Mouse (Mus musculus) liver, embryonic 14.5 days (tissue): ENCODE data around the gene Arl15. TPM values are rescaled to one million over a fixed set of nuclear protein-coding genes. Genes with fewer than 3 reads are reported as not detected.

Source experiments
- ATAC-seq: fragments of 200-750 bp; cut with Nextera tagmentation; 2 replicates; pipeline ENCODE4 v1.8.0; 2017; ENCODE audit warnings: moderate number of reproducible peaks, mild to moderate bottlenecking, moderate library complexity; ENCODE audit not compliant: insufficient read depth
- DNase-seq, 3 experiments: peaks; one replicate each; pipeline ENCODE4 v3.0.0-alpha.2; 2012 to 2013; ENCODE audit warnings: low read depth in 3 of 3, low spot score in 3 of 3
- H3K27ac ChIP-seq: fragments of 300-500 bp; sonication (generic); 2 replicates; pipeline ENCODE4 v1.5.1; 2014; ENCODE audit warnings: moderate library complexity, mild to moderate bottlenecking, control low read depth, inconsistent platforms
- H3K27me3 ChIP-seq: fragments of 300-500 bp; sonication (generic); 2 replicates; pipeline ENCODE4 v1.6.1; 2014; ENCODE audit warnings: mild to moderate bottlenecking, low read length, moderate library complexity; ENCODE audit not compliant: control insufficient read depth, insufficient read depth
- H3K36me3 ChIP-seq: fragments of 300-500 bp; sonication (generic); replicated peaks from 2 replicates; pipeline ENCODE4 v1.6.1; 2014; ENCODE audit warnings: low read depth; ENCODE audit not compliant: control insufficient read depth, insufficient read depth
- H3K4me1 ChIP-seq, 2 experiments: fragments of 200-500 bp in 1 of 2; fragments of 300-500 bp in 1 of 2; sonication (generic) in 1 of 2; replicated peaks; 2 replicates each; pipeline ENCODE4 v1.6.1; 2012 to 2014; ENCODE audit warnings: antibody characterized with exemption in 1 of 2, inconsistent platforms in 1 of 2, low read length in 1 of 2; ENCODE audit not compliant: control insufficient read depth in 2 of 2, insufficient read depth in 2 of 2
- H3K4me2 ChIP-seq: fragments of 300-500 bp; sonication (generic); 2 replicates; pipeline ENCODE4 v1.6.1; 2014; ENCODE audit warnings: low read depth, mild to moderate bottlenecking, control low read depth, moderate library complexity
- H3K4me3 ChIP-seq, 2 experiments: fragments of 200-500 bp in 1 of 2; fragments of 300-500 bp in 1 of 2; sonication (generic) in 1 of 2; 2 replicates each; pipeline ENCODE4 v1.5.1; 2012 to 2014; ENCODE audit warnings: low read depth in 2 of 2, low read length in 2 of 2, mild to moderate bottlenecking in 2 of 2, control low read depth in 1 of 2, inconsistent platforms in 1 of 2, moderate library complexity in 1 of 2; ENCODE audit not compliant: insufficient read depth in 1 of 2
- H3K9ac ChIP-seq: fragments of 300-500 bp; sonication (generic); replicated peaks from 2 replicates; pipeline ENCODE4 v1.6.1; 2014; ENCODE audit warnings: mild to moderate bottlenecking, control low read depth, moderate library complexity
- H3K9me3 ChIP-seq: fragments of 300-500 bp; sonication (generic); 2 replicates; pipeline ENCODE4 v1.6.1; 2016; ENCODE audit warnings: low read length, mixed read lengths; ENCODE audit not compliant: control insufficient read depth
- CTCF ChIP-seq: IDR thresholded peaks from 2 replicates; pipeline ENCODE4 v1.5.1; 2016; ENCODE audit warnings: antibody characterized with exemption, low read depth, control low read depth
- EP300 ChIP-seq: IDR thresholded peaks from 2 replicates; pipeline ENCODE4 v1.6.1; 2016; ENCODE audit warnings: antibody characterized with exemption, low read depth
- WGBS: fragments of 180-500 bp; shearing (Covaris S2); extraction: QIAGEN DNeasy Blood & Tissue Kit; methylation state at CpG from one replicate; pipeline ENCODE4 v1.1.7; 2014; ENCODE audit not compliant: insufficient replicate concordance; 5-methylcytosine and 5-hydroxymethylcytosine counted together
- polyA plus RNA-seq, 2 experiments: library from polyadenylated mRNA; depleted of rRNA in 1 of 2; stranded (reverse) in 1 of 2; unstranded in 1 of 2; fragments of >200 nt; fragmentation: Nextera tagmentation in 1 of 2; extraction: Ambion mirVana in 1 of 2; gene quantifications; 2 replicates each; pipeline versions ENCODE4 v1.2.1 to v1.2.3; 2012 to 2014

Arl15 gene
- polyA plus RNA-seq, 2 experiments, result 2.0 to 2.6 TPM

GRCm38 (mm10) chr13:113802571-113802970 is 8.3 kb downstream of the Arl15 start:
- Histone ChIP-seq H3K4me1 (peaks cover 0 to 2% of the 10 kb centered on the region in 2 experiments; a peak in 1 of 4 replicates), H3K4me2 (no peak overlapping the region), H3K9me3 (no peaks in the 10 kb centered on the region), H3K36me3 (no peaks in the 10 kb centered on the region), H3K4me3 (no peak overlapping the region), H3K27me3 (no peaks in the 10 kb centered on the region), H3K9ac (no peak overlapping the region), H3K27ac (no peak overlapping the region)
- TF ChIP-seq CTCF (no peak), EP300 (no peak)
- DNase-seq (no peak), ATAC-seq (no peak)
- 83% methylated on average over 9 of the region's 9 CpGs for WGBS

- TF ChIP-seq EP300 (no peak), CTCF (no peak)
- no peaks in the 10 kb centered on the region for H3K36me3 ChIP-seq
- H3K27me3 ChIP-seq, result no peaks in the 10 kb centered on the region
- no peak overlapping the region for H3K4me3 ChIP-seq
- DNase-seq (no peak), ATAC-seq (no peak)
- H3K27ac ChIP-seq, result no peak overlapping the region
- no peak overlapping the region for H3K9ac ChIP-seq
- no peaks in the 10 kb centered on the region for H3K9me3 ChIP-seq
- WGBS, result 93% methylated on average over 2 of the region's 2 CpGs
- H3K4me1 ChIP-seq, result peaks cover 15 to 41% of the 10 kb centered on the region in 2 experiments
- no peak overlapping the region for H3K4me2 ChIP-seq
Observed at GRCm38 (mm10) chr13:113811141-113811540, 16.8 kb downstream of the Arl15 start.

- DNase-seq (no peak), ATAC-seq (no peak)
- Histone ChIP-seq H3K27ac (no peak overlapping the region), H3K36me3 (no peaks in the 10 kb centered on the region), H3K27me3 (no peaks in the 10 kb centered on the region), H3K4me3 (no peak overlapping the region), H3K9me3 (no peaks in the 10 kb centered on the region), H3K9ac (no peak overlapping the region), H3K4me2 (no peak overlapping the region), H3K4me1 (peaks cover 24 to 50% of the 10 kb centered on the region in 2 experiments)
- TF ChIP-seq CTCF (no peak), EP300 (no peak)
- WGBS, result 44% methylated on average over 9 of the region's 9 CpGs
Observed at GRCm38 (mm10) chr13:113811910-113812592, 17.7 kb downstream of the Arl15 start.

DNA sequence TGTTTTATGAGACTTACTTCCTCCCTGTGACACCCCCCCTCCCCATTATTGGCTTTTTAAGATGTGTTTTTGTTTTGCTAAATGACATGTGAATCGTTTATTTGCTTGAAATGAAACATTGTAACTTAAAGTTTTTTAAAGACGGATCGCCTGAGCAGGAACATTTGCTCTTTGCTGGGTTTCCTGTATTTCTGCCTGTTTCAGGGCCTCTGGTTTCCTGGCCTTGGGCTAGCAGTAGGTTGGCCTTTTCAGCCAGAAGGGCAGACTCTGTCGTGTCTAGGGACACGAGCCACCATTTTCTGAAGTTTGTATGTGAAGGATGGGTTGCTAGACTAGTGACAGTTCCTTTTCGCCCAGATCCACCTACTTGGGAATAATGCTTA is 18.3 kb downstream of the Arl15 start:
- WGBS, result 41% methylated on average over 6 of the region's 6 CpGs

GRCm38 (mm10) chr13:113814121-113814520 is 19.8 kb downstream of the Arl15 start:
- H3K36me3 ChIP-seq, result no peaks in the 10 kb centered on the region
- no peaks in the 10 kb centered on the region for H3K27me3 ChIP-seq
- no peaks in the 10 kb centered on the region for H3K9me3 ChIP-seq
- H3K4me1 ChIP-seq, result peaks cover 24 to 56% of the 10 kb centered on the region in 2 experiments
- no peak for DNase-seq
- no peak for ATAC-seq
- TF ChIP-seq EP300, result no peak
- no peak for TF ChIP-seq CTCF
- 19% methylated on average over 8 of the region's 8 CpGs for WGBS
- no peak overlapping the region for H3K4me3 ChIP-seq
- H3K4me2 ChIP-seq, result no peak overlapping the region
- no peak overlapping the region for H3K9ac ChIP-seq
- no peak overlapping the region for H3K27ac ChIP-seq

More for the DNA sequence above, 18.3 kb downstream of the Arl15 start:
- no peak for TF ChIP-seq CTCF
- no peak for TF ChIP-seq EP300
- DNase-seq, result no peak
- peaks cover 24 to 52% of the 10 kb centered on the region in 2 experiments for H3K4me1 ChIP-seq
- no peaks in the 10 kb centered on the region for H3K36me3 ChIP-seq
- H3K27me3 ChIP-seq, result no peaks in the 10 kb centered on the region
- no peak overlapping the region for H3K4me2 ChIP-seq
- H3K4me3 ChIP-seq, result no peak overlapping the region
- H3K9me3 ChIP-seq, result no peaks in the 10 kb centered on the region
- no peak overlapping the region for H3K27ac ChIP-seq
- no peak for ATAC-seq
- no peak overlapping the region for H3K9ac ChIP-seq
